Mouse (Mus musculus) large intestine, adult 2 months (tissue): Measurements from ENCODE around the gene Hif3a. TPM values are rescaled to one million over a fixed set of nuclear protein-coding genes. Genes with fewer than 3 reads are reported as not detected.
A peak's percentile ranks its signal among the peaks of the same experiment; 100 is the strongest.
"Not testable (repeated sequence)": the region's sequence is repeated elsewhere in the genome, so short reads cannot be mapped to it uniquely, and the experiment has no call there.

Source experiments
- DNase-seq: peaks from one replicate; pipeline ENCODE4 v3.0.0-alpha.2; 2012; ENCODE audit warnings: low read depth, low spot score
- WGBS: fragments of 180-500 bp; shearing (Covaris S2); methylation state at CpG from one replicate; pipeline ENCODE4 v1.1.7; 2018; 5-methylcytosine and 5-hydroxymethylcytosine counted together
- polyA plus RNA-seq: library from polyadenylated mRNA; depleted of rRNA; stranded (reverse); fragments of >200 nt; gene quantifications from 2 replicates; pipeline ENCODE4 v1.2.3, GENCODE M21; 2012; rRNA removed

Hif3a gene
- 0.70 and 0.71 TPM in 2 replicates for polyA plus RNA-seq

DNA sequence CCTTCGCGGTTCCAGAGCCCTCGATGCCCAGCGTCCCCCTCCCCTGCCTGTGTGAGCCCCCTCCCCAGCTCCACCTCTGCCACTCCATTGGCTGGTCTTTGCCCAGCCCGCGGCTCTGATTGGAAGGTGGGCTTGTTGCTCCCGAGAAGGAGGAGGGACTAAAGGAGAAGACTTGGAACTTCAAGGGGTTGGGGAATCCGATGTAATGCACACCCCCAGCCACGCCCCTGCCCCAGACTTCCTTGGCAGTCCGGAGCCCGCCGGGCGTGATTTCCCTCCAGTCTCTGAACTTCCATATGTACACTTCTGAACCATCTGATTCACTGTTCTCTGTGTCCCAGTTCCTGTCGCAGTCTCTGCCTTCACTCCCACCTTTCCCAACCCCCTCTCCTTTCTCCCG lies at the start of gene Hif3a:
TSS of gene Hif3a (minus strand) at position 39 of the 400 bp plus-strand sequence.
- no peak for DNase-seq
- WGBS: 3% methylated on average over 15 of the region's 15 CpGs

DNA sequence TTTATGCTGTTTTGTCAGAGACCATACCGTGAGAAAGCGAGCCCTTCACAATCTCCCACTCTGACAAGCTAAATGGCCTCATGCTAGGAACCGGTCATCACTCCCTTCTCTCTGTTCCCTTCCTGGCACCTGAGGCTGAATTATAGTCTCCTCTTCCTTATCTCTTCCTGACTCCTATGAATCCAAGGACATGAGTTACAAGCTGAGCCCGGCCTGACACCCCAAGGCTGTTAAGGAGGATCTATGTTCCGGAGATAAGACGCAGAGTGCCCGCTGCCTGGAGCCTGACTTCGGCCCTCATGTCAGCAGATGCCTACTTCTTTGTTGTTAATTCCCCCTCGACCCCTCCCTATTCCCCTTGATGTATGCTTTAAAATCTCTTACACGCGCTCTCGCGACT lies 39.4 kb upstream of the Hif3a start:
- DNase-seq: not testable (repeated sequence)
- 89% methylated on average over 13 of the region's 13 CpGs for WGBS

DNA sequence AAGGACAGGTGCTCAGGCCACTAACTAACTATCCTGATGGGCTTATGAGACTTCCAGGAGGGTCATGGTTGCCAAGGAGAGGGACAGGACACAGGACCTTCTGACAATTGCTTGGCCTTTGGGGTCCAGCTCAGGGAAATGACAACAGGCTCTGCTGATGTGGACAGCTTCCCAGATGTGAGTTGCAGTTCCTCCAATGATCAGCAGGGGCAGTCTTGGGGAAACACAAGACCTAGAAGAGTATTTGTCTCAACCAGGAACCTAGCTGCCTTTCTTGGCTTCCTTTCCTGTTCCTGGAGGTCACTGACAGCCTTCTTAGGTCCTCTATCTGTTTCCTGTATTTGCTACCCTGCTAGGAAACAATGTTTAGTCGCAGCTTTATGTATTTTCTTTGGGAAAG lies 29.1 kb upstream of the Hif3a start:
- no peak for DNase-seq
- WGBS: 28% methylated on average over 1 of the region's 1 CpGs

DNA sequence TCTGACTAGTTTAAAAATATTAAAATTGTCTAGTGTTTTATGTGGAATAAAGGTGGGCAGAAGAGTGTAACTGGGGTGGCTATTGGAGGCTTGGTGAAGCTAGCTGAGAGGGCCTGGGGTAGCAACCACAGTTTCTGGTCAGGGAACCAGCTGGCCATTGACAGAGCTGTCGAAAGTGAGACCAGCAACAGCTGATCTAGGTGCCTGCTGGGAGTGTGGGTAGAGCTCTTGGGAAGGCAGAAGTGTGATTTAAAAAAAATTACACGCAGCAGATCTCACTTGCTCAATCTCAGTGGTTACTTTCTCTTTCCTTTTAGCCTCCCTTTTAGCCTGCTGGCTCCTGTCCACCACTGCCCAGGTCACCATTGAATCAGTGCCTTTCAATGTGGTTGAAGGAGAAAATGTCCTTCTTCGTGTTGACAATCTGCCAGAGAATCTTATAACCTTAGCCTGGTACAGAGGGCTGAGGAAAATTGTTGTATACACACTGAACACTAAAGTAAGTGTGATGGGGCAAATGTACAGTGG lies 27.9 kb upstream of the Hif3a start:
- WGBS: 53% methylated on average over 3 of the region's 3 CpGs
- DNase-seq: no peak

DNA sequence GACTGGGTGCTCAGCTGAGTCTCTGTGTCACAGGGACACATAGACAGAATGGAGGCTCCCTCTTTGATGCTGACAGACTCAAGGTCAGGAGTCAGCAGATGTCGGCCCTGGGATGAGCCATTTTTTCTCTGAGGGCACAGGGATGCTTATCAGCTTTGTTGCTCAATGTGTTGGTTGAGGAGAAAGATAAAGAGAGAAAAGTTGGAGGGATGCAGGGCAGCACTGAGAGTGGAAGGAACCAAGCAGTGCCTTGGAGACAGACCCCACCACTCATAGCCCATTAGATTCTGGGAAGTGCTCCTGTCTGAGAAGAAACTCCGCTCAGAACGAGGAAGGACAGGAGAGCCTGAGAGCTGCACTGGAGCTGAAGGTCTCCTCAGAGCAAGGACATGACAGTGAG lies 25.5 kb upstream of the Hif3a start:
- no peak for DNase-seq

DNA sequence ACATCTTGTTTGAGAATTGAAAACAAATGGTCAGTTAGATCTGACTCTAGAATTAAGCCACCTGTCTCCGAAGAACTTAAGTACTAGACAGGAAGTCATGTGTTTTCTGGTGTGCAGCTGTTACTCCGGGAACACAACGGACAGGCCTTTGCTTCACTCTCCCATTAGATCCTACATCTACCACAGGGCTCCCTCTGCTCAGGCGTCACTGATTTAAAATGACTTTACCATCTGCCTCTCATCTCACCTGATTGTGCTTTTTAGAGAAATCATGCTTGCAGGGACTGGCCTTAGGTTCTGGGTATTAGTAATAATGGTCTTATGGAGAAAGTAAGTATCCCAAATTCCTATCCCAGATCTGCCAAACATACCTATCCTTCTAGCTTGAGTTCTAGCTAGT lies 20.5 kb upstream of the Hif3a start:
- WGBS: 66% methylated on average over 4 of the region's 4 CpGs
- no peak for DNase-seq

More for the DNA sequence above, 25.5 kb upstream of the Hif3a start:
- WGBS: 81% methylated on average over 3 of the region's 3 CpGs

DNA sequence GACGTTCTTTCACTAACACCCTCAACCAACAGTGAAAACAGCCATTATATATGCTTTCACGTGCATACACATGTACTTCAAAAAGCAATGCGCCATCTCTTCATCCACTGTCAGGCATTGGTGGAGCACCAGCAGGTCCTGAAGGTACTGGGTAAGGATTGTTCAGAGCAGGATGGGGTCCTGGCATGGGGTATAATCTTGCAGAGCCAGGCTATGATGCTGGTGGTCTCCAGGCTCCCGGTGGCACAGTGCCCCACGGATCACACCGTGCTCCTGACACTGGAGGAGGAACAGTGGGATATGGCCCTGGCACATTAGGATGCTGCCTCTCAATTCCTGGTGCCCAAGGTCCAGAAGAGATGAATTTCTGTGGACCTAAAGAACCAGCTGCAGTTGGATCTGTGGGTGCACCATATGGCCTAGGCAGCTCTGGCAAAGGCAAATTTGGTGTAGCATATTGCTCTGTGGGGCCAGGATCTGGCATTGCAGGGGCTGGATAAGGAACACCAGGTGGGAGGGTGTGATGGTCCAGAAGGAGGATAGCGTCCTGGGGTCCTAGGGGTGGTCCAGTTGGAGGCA lies 15.9 kb upstream of the Hif3a start:
- WGBS: 83% methylated on average over 7 of the region's 7 CpGs
- no peak for DNase-seq

DNA sequence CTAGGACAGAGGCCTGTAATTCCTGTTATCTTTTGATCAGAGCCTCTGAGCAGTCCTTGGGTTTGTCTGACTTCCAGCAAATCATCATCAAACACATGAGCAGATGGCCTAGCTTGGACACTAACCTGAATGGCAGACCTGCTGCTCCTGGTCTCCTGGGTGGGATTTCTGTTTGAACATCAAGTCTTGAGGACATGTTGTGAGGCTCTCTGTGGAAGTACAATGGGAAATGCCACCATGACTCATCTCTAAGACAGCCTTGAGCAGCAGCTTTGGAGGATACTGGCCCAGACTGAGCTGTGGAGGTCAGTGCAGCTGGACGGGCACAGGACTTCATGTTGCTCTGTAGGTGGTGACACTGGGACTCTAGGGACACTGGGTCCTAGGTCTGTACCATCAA lies 14.3 kb upstream of the Hif3a start:
- DNase-seq: no peak
- 93% methylated on average over 1 of the region's 1 CpGs for WGBS

DNA sequence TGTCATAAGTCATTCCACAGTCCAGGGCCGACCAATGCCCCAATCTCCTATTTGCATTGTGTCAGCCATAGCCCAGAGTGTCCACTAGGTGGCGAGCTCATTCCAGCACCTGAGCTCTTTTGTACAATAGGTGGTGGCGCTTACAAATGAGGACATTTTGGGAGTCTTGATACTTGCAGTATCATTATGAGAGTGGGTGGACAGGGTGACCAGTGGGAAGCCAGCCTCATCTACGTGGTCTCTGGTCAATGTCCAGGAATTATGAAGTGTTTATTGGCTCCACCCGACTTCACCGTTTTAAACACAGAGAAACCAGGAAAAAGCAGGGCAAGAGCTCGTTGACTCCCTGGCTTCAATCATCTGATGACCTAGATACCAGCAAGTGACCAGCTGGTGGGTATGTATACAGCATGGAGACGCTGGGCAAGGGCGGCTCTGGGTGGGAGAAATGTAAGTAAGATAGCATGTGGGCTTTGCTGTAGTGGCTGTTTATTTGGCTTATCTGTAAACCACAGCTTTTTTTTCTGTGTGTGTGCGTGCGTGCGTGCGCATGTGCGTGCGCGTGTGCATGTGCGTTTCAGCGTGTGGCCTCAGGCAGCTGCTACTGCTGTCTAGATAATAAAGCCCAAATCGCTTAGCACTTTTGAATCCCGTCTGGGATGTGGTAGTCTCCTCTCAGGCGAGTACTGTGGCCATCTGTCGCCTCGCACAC lies 11.8 kb upstream of the Hif3a start, which contains the start of gene Psg16:
TSS of gene Psg16 (plus strand) at position 137 of the 712 bp plus-strand sequence.
- DNase-seq: no peak
- WGBS: 61% methylated on average over 23 of the region's 23 CpGs

DNA sequence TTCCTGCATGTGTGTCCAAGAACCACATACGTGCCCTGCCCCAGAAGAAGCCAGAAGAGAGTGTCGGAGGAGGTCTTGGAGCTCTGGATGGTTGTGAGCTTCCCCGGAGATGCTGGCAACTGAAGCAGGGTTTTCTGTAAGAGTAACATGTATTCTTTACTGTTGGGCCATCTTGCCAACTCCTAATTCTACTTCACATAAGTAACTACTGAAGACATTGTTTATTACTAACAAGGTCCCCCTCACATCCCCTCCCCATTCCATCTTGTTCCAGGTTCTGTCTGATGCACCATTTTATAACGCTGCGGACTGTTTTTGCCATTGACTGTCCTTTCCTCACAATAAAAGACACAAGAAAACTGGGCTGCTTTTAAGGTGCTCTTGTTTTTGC lies 11.3 kb upstream of the Hif3a start:
- 55% methylated on average over 5 of the region's 5 CpGs for WGBS
- DNase-seq: no peak

DNA sequence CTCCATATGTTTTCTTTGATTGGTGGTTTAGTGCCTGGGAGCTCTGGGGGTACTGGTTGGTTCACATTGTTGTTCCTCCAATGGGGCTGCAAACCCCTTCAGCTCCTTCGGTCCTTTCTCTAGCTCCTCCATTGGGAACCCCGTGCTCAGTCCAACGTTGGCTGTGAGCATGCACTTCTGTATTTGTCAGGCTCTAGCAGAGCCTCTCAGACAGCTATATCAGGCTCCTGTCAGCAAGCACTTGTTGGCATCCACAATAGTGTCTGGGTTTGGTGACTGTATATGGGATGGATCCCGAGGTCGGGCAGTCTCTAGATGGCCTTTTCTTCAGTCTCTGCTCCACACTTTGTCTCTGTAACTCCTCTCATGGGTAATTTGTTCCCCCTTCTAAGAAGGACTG lies 5.4 kb upstream of the Hif3a start:
- WGBS: 60% methylated on average over 5 of the region's 5 CpGs
- not testable (repeated sequence) for DNase-seq

DNA sequence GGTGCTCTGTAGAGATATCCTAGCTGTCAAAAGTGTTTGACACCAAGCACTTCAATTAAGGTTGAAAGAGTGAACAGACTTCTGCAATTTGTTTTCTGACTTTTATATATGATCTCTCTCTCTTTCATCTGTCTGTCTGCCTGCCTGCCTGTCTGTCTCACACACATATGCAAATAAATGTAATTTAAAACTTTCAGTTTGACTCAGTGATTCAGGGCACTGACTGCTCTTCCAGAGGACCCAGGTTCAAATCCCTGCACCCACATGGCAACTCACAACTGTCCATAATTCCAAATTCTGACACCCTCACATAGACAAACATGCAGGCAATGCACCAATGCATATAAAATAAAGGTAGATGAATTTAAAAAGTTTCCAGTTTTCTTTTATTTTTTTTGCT lies 4.8 kb upstream of the Hif3a start:
- DNase-seq: no peak

DNA sequence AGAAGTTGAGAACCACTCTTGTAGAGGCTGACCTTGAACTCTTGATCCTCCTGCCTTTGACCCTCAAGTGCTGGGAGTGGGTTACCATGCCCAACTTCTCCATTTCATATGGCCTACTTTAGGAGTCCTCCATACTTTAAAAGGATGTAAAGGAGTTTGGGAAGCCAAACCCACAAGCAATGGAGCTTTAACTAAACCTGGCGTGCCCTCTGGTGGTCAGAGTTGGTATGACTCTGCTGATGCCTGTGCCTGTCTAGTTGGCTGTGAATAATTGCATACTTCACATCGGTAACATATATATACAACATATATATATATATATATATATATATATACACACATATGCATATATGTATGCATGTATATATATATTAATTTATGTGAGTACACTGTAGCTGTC lies 4.2 kb upstream of the Hif3a start:
- DNase-seq: no peak
- 0% methylated on average over 2 of the region's 2 CpGs for WGBS

DNA sequence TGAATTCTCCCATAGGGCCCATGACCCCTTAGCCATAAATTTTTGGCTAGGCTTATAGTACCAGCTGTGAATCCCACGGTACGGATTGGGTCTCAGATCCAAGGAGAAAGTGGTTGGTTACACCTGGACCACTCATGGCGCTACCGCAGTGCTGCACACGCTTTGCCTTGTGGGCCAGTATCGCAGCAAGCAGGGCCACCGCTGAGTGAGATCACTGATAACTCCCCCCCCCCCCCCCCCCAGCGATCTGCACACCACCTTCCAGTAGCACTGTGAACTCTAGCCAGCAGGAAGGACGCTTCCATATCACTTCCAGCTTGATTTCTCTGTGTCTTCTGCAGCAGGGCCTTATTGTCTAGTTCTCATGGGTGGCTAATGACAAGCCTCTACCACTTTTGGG lies 3.4 kb upstream of the Hif3a start:
- 72% methylated on average over 9 of the region's 9 CpGs for WGBS
- DNase-seq: no peak

DNA sequence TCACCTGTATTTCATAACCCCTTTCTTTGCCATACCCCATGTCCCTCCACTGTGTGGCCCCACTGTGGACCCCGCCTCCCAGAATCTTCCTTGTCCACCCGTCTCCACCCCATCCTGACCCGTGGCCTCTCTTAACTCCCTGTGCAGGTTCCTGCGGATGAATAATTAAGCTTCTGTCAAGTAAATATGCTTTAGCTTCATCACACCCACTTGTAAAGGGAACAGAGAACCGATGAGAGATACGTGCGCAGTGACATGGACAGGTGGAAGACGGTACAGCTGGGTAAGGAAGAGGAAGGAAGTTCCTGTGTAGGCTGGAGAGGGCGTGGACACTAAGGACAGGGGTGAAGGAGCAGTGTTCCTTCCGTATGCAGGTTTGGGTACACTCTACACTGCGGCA lies 618 bp upstream of the Hif3a start:
- 6% methylated on average over 11 of the region's 11 CpGs for WGBS
- DNase-seq: peak; percentile 81

DNA sequence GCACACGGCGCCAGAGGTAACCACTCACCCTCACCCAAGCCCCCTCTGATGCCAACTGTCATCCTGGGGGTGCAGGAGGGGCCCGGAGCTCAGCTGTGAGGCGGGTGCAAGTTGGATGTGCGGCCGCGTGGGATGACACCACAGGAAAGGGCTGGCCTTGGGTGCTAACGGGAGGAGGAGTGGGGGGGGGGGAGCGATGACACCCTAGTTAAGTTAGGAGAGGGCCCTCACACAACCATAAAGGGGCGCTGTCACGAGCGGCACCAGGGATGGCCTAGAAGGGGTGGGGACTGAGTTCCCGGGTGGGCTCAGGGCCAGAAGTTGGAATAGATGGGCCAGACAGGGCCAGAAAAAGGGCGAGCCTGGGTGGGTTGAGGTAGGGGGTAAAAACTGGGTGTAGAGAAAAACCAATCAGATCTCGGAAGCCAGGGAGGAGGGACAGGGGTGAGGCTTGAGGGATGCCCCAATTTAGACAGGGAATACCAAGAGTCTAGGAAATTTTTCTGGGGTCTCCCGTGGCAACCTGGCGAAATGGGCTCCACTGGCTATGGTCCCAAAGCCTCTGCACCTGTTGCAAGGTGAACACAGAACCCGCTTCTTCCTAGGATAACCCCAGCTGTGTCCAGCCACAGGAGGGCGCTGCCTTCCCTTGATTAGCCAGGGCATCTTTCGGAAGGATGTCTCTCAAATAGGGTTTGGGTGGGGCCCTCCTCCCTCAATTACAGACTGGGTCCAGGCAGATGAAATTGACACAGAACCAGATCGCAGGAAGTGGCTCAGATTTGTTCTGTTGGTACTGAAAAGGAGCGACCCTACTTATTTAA lies 1.2 kb downstream of the Hif3a start:
- WGBS: 35% methylated on average over 21 of the region's 22 CpGs
- no peak for DNase-seq

DNA sequence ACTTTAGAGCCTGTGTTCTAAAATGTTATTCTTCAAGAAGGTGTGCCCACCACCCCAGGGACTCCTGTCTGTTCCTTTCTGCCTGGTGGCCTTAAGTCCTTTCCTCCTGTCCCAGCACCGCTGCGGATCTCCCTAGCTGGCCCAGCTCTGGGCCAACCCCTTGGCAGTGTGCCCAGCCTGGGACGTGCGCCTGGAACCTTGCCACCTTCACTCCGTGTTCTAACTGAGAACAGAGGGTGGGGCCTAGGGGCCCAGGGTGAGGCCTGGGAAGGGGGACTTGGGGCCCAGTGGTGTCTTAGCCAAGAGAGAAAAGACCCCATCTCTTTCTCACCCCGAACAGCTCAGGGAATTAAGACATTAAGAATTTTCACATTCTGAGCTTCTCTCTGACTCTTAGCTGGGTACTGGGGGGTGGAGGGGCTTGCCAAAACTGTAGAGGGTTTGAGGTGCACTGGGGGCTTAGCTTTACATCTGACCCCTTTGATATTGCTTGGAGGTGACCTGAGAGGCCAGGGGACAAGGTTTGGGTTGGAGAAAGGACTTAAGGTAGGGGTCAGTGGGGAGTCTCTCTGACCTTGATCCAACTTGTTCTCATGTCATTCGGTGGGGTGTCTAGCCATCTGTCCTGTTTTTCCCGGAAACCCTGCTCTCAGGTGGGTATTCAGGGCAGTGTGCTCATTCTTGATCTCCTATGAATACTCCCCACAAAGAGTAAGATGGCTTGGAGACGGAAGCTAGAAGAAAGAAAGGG lies 2.0 kb downstream of the Hif3a start:
- WGBS: 10% methylated on average over 9 of the region's 9 CpGs
- peak; percentile 87 for DNase-seq

DNA sequence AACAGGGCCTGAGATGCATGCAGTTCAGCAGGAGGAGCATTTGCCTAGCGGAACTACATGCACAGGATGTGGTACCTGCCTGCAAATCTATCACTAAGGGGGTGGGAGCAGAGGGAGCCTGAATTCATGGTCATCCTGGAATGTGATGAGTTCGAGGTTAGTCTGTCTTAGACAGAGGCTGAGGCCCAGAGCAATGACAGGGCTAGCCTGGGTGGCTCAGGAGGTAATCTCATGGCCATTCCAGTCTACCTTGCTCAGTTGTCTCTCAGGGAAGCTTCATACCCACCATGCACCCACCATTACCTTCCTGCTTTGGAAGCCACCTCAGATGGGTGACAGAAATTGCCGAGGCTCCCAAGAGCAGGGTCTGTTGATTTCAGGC lies 2.8 kb downstream of the Hif3a start:
- WGBS: 54% methylated on average over 3 of the region's 3 CpGs
- no peak for DNase-seq

DNA sequence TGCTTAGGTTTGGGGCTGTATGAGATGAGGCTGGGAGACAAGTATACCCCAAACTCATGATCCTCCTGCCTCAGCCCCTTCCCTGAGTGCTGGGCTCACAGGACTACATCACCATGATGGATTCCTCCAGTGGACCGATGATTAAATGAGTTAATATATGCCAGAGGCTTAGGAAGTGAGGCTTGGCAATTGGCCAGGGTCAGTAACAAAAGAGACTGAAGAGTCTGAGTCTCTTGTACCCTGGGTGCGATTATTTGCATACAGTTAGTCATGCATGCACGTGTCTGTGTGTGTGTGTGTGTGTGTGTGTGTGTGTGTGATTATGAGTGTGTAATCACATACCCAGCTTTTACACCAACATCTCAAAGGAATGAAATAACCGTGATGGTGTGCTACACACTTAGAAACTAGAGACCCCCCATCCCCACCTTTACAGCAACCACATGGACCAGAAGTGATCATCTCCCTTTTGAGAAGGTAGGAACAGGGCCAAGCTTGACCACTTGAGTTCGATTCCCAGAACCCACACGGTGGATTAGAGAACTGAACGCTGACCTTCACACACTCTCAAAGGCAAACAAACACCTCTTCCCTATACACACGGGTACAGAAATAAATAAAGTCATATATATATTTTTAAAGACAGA lies 3.3 kb downstream of the Hif3a start:
- WGBS: 10% methylated on average over 8 of the region's 8 CpGs
- no peak for DNase-seq
